In the genomic region with DNA sequence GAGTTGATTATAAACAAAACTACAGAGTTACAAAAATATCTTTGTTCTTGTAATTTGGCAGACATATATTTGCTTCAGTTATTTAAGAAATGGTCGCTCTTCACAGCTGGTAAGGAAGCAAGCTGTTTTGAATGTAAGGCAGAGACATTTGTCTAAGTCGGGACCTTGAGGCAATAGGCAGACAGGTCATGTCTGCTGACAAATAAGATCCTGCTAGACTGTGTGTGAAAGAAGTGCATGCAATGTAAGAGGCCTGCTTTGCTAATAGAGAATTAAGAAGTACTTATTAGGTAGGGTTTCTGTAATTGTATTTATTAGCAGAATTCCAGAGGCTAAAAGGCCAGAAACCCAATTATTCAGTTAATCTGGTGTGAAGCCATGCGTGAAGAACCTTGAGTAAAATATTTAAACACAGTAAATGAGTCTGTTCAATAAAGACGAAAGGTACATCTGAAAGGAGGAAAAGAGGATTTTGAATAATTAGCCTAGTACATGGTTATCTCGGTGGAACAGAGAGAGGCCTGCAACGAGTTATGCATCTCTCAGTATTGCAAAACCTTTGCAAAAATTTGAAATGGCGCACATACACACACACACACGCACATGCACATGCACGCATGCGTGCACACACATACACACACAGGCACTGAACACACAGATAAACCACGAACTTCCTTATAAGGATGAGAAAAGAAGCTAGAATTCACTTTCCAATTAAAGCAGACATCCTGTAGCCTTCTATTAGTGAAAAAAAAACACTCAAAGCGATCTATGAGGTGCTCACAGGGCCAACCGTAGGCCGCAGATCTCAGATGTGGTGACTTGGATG, we compare ENCODE assay signal across 11 mouse cellular contexts.
DNase-seq lines count a peak whose midpoint lies in the region; ATAC-seq lines count a peak whose summit lies in the region.
"Had no signal": no experiment of that assay in that cellular context is flagged by ENCODE, and none has a peak within 500 bp of the region (broad histone marks: within the 10 kb centered on the region; RNA-seq: fewer than 3 reads in every experiment).

No protein-coding gene starts in this region.

- peak overlapping the region; percentile 30 for H3K4me2 ChIP-seq in heart, embryonic 15.5 days
- peak overlapping the region; percentile 16; the same call in 1 of the 2 replicates for H3K4me2 ChIP-seq in embryonic facial prominence, embryonic 14.5 days (ENCODE audit: low read depth, low read length)

- WGBS in heart, embryonic 15.5 days: 72% methylated on average over 14 of the region's 14 CpGs
- WGBS in embryonic facial prominence, embryonic 14.5 days: 52% methylated on average over 14 of the region's 14 CpGs

- peak overlapping the region; percentile 65 for H3K27ac ChIP-seq in heart, embryonic 15.5 days
- peak overlapping the region; percentile 74 for H3K27ac ChIP-seq in embryonic facial prominence, embryonic 14.5 days (replicated peaks; ENCODE audit: low read depth, low read length)

- H3K9ac ChIP-seq in heart, embryonic 15.5 days: no peak overlapping the region
- H3K9ac ChIP-seq in embryonic facial prominence, embryonic 14.5 days (ENCODE audit: low read depth, low read length): no peak overlapping the region

- no peak for ATAC-seq in heart, embryonic 15.5 days (replicated peaks; ENCODE audit: insufficient number of reproducible peaks, insufficient read depth, low FRiP score, low read depth)
- ATAC-seq in CD4-positive, CD25-positive, alpha-beta regulatory T cell, adult 4 months: peak; percentile 68
- no peak for ATAC-seq in embryonic facial prominence, embryonic 14.5 days (ENCODE audit: low read depth)
- ATAC-seq in megakaryocyte progenitor cell, adult 5-6 weeks (replicated peaks; ENCODE audit: poor library complexity): 0 out of 2 replicates have a peak, but pooled peaks have one; percentile 18

- no peaks in the 10 kb centered on the region for H3K36me3 ChIP-seq in heart, embryonic 15.5 days
- no peaks in the 10 kb centered on the region for H3K36me3 ChIP-seq in embryonic facial prominence, embryonic 14.5 days (ENCODE audit: control insufficient read depth, insufficient read depth, low read length)

- DNase-seq in heart, postnatal 36 days: no peak
- DNase-seq in embryonic facial prominence, embryonic 14.5 days (ENCODE audit: low spot score): no peak
- no peak for DNase-seq in c-Kit-positive CD71-positive TER-119-positive erythroid progenitor cells, embryonic 14.5 days (ENCODE audit: low spot score)
- no peak for DNase-seq in right cerebral cortex, postnatal 36 days (ENCODE audit: low spot score in 2 of 2)
- DNase-seq in spleen, postnatal 14 days (ENCODE audit: low spot score in 2 of 2): no peak
- DNase-seq: adrenal gland, postnatal 10 days; right cerebral cortex, postnatal 14 days had no signal

- H3K9me3 ChIP-seq in heart, embryonic 15.5 days (replicated peaks): no peaks in the 10 kb centered on the region
- H3K9me3 ChIP-seq in embryonic facial prominence, embryonic 14.5 days (ENCODE audit: control insufficient read depth, low read length): no peaks in the 10 kb centered on the region
- H3K9me3 ChIP-seq: megakaryocyte, embryonic 14.5 days had no signal

- H3K27me3 ChIP-seq in heart, embryonic 15.5 days: no peaks in the 10 kb centered on the region
- no peaks in the 10 kb centered on the region; the same call in 1 of the 2 replicates for H3K27me3 ChIP-seq in embryonic facial prominence, embryonic 14.5 days (replicated peaks; ENCODE audit: control insufficient read depth, insufficient read depth, low read length)

- intact Hi-C loops in heart, postnatal 36 days (cut with DNase I): no loop called here

- no peak overlapping the region for H3K4me3 ChIP-seq in heart, embryonic 15.5 days
- H3K4me3 ChIP-seq in embryonic facial prominence, embryonic 14.5 days (ENCODE audit: low read depth, low read length): no peak overlapping the region
- H3K4me3 ChIP-seq: megakaryocyte, embryonic 14.5 days had no signal

- peaks cover 17% of the 10 kb centered on the region for H3K4me1 ChIP-seq in heart, embryonic 15.5 days (replicated peaks)
- H3K4me1 ChIP-seq in embryonic facial prominence, embryonic 14.5 days (ENCODE audit: control insufficient read depth, insufficient read depth, low read length): peaks cover 27% of the 10 kb centered on the region

Comparison
In these comparisons a context has a peak if more than half of its experiments do, and no peak if none do; other contexts are left out.
1. ATAC-seq: peak in CD4-positive, CD25-positive, alpha-beta regulatory T cell, adult 4 months (single experiment) and megakaryocyte progenitor cell, adult 5-6 weeks (single experiment); none in heart, embryonic 15.5 days (single experiment) and embryonic facial prominence, embryonic 14.5 days (single experiment).